Mouse (Mus musculus) olfactory bulb, adult 2 months (tissue): ENCODE data around the gene Gm17334.

Experiments
- CTCF ChIP-seq: fragments of 200-500 bp; IDR thresholded peaks from 2 replicates; pipeline ENCODE4 v1.5.1; 2012; ENCODE audit warnings: low read depth, mild to moderate bottlenecking, low read length, moderate library complexity; ENCODE audit not compliant: insufficient read depth
- POLR2A ChIP-seq: fragments of 200-500 bp; IDR thresholded peaks from 2 replicates; pipeline ENCODE4 v1.6.1; 2012; ENCODE audit warnings: mild to moderate bottlenecking, low read depth, low read length, moderate library complexity; ENCODE audit not compliant: insufficient read depth

DNA sequence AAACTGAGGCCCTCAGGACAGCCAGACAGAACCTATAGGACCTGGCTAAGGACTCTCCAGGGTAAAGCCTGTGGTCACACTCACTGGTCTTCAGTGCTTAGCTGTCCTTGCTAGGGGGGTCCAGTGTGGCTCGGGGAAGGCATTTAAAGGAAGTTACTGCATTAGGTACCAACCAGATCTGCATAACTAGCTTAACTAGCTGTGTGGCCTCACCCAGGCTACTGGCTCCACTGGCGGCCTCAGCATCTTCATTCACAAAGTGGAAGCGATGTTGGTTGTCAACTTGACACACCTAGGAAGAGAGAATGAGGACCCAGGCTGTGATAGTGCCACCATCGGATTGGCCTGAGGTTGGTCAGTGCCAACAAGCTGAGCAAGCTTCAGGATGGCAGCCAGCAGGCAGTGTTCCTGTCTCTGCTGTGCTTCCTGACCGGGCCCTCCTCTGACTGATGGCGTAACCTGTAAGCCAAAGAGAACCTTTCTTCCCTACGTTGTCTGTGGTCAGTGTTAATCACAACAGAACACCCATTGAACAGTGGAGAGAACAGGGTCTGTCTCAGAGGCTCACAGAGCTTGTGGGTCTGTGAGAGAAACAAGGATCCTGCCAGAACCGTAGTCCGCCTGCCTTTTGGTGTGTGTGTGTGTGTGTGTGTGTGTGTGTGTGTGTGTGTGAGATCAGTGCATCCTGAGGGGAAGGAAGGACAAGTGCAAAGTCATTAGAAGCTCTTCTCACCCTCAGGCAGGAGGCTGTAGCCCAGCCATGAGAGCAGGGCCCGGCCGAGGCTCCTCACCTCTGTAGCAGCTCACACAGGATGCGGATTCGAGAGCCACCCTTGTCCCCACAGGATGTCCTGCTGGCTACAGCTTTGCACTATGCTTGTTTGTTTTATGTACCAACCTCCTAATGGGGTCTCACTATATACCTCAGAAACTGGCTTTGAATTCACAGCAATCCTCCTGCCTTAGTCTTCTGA, 13.4 kb upstream of the Gm17334 start:
- no peak for TF ChIP-seq POLR2A
- no peak for TF ChIP-seq CTCF
